Mouse (Mus musculus) T-helper 17 cell (primary cell): ENCODE data around the gene Umodl1.

ENCODE experiments used
- in situ Hi-C, 2 experiments: fragments of 300-600 bp; cut with MboI, MseI; formaldehyde crosslinking; loops; 1 replicate in 1 of 2; 2 replicates in 1 of 2; pipeline ENCODE4 v1.15.1; 2025; ENCODE audit warnings: high pct_unique_total_duplicates in 2 of 2

Gene Umodl1

GRCm38 (mm10) chr17:30954340-30954739 is at the start of gene Umodl1:
Umodl1 (plus strand) TSS chr17:30954640.
- in situ Hi-C loops = no loop called here

GRCm38 (mm10) chr17:30907577-30907976 is 46.9 kb upstream of the Umodl1 start:
- in situ Hi-C loops = loop anchor here in 1 of 2 experiments (10.0 kb wide), 1 partner anchor 1693 kb away; no protein-coding TSS in a partner anchor

- in situ Hi-C loops = no loop called here
Observed at GRCm38 (mm10) chr17:30910866-30911731, 43.3 kb upstream of the Umodl1 start.

GRCm38 (mm10) chr17:30911732-30912088 is 42.7 kb upstream of the Umodl1 start:
- in situ Hi-C loops = no loop called here

GRCm38 (mm10) chr17:30912536-30912935 is 41.9 kb upstream of the Umodl1 start:
- in situ Hi-C loops = no loop called here

GRCm38 (mm10) chr17:30914264-30914663 is 40.2 kb upstream of the Umodl1 start:
- in situ Hi-C loops = no loop called here

- in situ Hi-C loops = no loop called here
Observed at GRCm38 (mm10) chr17:30923566-30923965, 30.9 kb upstream of the Umodl1 start.

- in situ Hi-C loops = no loop called here
Observed at GRCm38 (mm10) chr17:30930827-30931226, 23.6 kb upstream of the Umodl1 start.

GRCm38 (mm10) chr17:30932836-30933235 is 21.6 kb upstream of the Umodl1 start:
- in situ Hi-C loops = no loop called here

GRCm38 (mm10) chr17:30935301-30935700 is 19.1 kb upstream of the Umodl1 start:
- in situ Hi-C loops = no loop called here

GRCm38 (mm10) chr17:30938554-30938953 is 15.9 kb upstream of the Umodl1 start:
- in situ Hi-C loops = no loop called here

GRCm38 (mm10) chr17:30948382-30948781 is 6.1 kb upstream of the Umodl1 start:
- in situ Hi-C loops = loop anchor here in 1 of 2 experiments (5.0 kb wide), 1 partner anchor 136 kb away; no protein-coding TSS in a partner anchor

GRCm38 (mm10) chr17:30950780-30951179 is 3.7 kb upstream of the Umodl1 start:
- in situ Hi-C loops = no loop called here

- in situ Hi-C loops = no loop called here
Observed at GRCm38 (mm10) chr17:30951600-30951999, 2.8 kb upstream of the Umodl1 start.

- in situ Hi-C loops = no loop called here
Observed at GRCm38 (mm10) chr17:30961936-30962592, 7.6 kb downstream of the Umodl1 start.

- in situ Hi-C loops = no loop called here
Observed at GRCm38 (mm10) chr17:30962880-30963279, 8.4 kb downstream of the Umodl1 start.

- in situ Hi-C loops = no loop called here
Observed at GRCm38 (mm10) chr17:30969983-30970382, 15.5 kb downstream of the Umodl1 start.

- in situ Hi-C loops = no loop called here
Observed at GRCm38 (mm10) chr17:30971877-30972276, 17.4 kb downstream of the Umodl1 start.

GRCm38 (mm10) chr17:30973332-30973731 is 18.9 kb downstream of the Umodl1 start:
- in situ Hi-C loops = no loop called here

- in situ Hi-C loops = no loop called here
Observed at GRCm38 (mm10) chr17:30977290-30977689, 22.9 kb downstream of the Umodl1 start.

GRCm38 (mm10) chr17:30978556-30978955 is 24.1 kb downstream of the Umodl1 start:
- in situ Hi-C loops = no loop called here

GRCm38 (mm10) chr17:30983521-30983920 is 29.1 kb downstream of the Umodl1 start:
- in situ Hi-C loops = no loop called here

GRCm38 (mm10) chr17:30990254-30990653 is 35.8 kb downstream of the Umodl1 start:
- in situ Hi-C loops = loop anchor here in 1 of 2 experiments (5.0 kb wide), 1 partner anchor 48 kb away; no protein-coding TSS in a partner anchor
